Mouse (Mus musculus) embryonic facial prominence, embryonic 12.5 days (tissue): ENCODE data around the gene Efcab10. TPM values are rescaled to one million over a fixed set of nuclear protein-coding genes. Genes with fewer than 3 reads are reported as not detected.

Experiments used
- ATAC-seq: fragments of 200-750 bp; cut with Nextera tagmentation; 2 replicates; pipeline ENCODE4 v1.8.0; 2017; ENCODE audit not compliant: insufficient number of reproducible peaks, insufficient read depth, low FRiP score, low TSS enrichment
- H3K27ac ChIP-seq: fragments of 300-500 bp; sonication (generic); 2 replicates; pipeline ENCODE4 v1.5.1; 2016; ENCODE audit warnings: mild to moderate bottlenecking
- H3K27me3 ChIP-seq: fragments of 300-500 bp; sonication (generic); 2 replicates; pipeline ENCODE4 v1.6.1; 2016; ENCODE audit warnings: mild to moderate bottlenecking, moderate library complexity
- H3K36me3 ChIP-seq: fragments of 300-500 bp; sonication (generic); 2 replicates; pipeline ENCODE4 v1.6.1; 2016; ENCODE audit warnings: mild to moderate bottlenecking
- H3K4me1 ChIP-seq: fragments of 300-500 bp; sonication (generic); 2 replicates; pipeline ENCODE4 v1.6.1; 2016
- H3K4me2 ChIP-seq: fragments of 300-500 bp; sonication (generic); replicated peaks from 2 replicates; pipeline ENCODE4 v1.6.1; 2016; ENCODE audit warnings: mild to moderate bottlenecking, moderate library complexity
- H3K4me3 ChIP-seq: fragments of 300-500 bp; sonication (generic); 2 replicates; pipeline ENCODE4 v1.5.1; 2016; ENCODE audit warnings: mild to moderate bottlenecking
- H3K9ac ChIP-seq: fragments of 300-500 bp; sonication (generic); 2 replicates; pipeline ENCODE4 v1.6.1; 2016; ENCODE audit warnings: mild to moderate bottlenecking, moderate library complexity
- H3K9me3 ChIP-seq: fragments of 300-500 bp; sonication (generic); 2 replicates; pipeline ENCODE4 v1.6.1; 2016; ENCODE audit warnings: mild to moderate bottlenecking, moderate library complexity
- WGBS: fragments of 180-500 bp; shearing (Covaris S2); methylation state at CpG from one replicate; pipeline ENCODE4 v1.1.7; 2016; 5-methylcytosine and 5-hydroxymethylcytosine counted together
- polyA plus RNA-seq: library from polyadenylated mRNA; unstranded; fragments of >200 nt; fragmentation: Nextera tagmentation; extraction: Ambion mirVana; gene quantifications from 2 replicates; pipeline ENCODE4 v1.2.1, GENCODE M21; 2016

The Efcab10 gene
- polyA plus RNA-seq, 1 experiment from 2014 or later: 0.42 TPM

DNA sequence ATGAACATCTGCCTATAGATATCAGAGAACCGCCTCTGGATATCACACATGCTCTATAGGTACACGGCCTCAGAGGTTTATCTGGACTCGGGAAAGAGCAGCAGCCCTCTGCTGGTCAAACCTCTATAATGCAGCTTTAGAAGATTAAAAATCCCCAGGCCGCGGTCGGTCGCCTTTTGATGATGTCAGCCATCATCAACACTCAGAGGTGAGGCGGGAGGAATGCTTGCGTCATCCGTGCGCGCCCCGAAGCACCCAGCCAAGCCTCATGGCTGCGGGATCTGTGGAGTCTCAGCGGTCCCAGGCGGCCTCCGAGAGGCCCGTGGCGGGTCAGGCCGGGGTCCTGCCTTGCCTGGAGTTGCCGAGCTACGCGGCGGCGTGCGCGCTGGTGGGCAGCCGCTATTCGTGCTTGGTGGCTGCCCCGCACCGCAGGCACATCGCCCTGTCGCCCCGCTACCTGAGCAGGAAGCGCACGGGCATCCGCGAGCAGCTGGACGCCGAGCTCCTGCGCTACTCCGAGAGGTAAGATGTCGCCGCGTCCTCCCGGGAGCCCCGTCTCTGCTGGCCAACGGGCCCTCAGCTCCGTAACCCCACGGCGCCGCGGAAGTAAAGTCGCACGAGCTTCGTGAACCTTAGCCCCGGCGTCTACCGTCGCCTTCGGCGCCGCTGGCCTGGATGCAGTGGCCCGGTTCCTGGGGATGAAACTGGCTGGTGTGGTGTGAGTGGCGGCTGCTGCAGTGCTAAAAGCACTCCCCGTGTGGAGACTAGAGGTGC, 34.9 kb downstream of the Efcab10 start, which contains the start of gene Twistnb:
Twistnb (plus strand) TSS at position 249 of the 774 bp plus-strand sequence.
- Histone ChIP-seq H3K9me3 (no peaks in the 10 kb centered on the region), H3K27me3 (no peaks in the 10 kb centered on the region), H3K4me1 (peaks cover 5% of the 10 kb centered on the region), H3K4me2 (peak within 1 kb of the TSS; percentile 73), H3K9ac (peak within 1 kb of the TSS; percentile 82), H3K4me3 (peak within 1 kb of the TSS; percentile 91), H3K27ac (peak within 1 kb of the TSS; percentile 76), H3K36me3 (0 out of 2 replicates have a peak, but pooled peaks cover 5% of the 10 kb centered on the region)
- under 1% methylated on average over 66 of the region's 66 CpGs for WGBS
- ATAC-seq: peak; percentile 91

DNA sequence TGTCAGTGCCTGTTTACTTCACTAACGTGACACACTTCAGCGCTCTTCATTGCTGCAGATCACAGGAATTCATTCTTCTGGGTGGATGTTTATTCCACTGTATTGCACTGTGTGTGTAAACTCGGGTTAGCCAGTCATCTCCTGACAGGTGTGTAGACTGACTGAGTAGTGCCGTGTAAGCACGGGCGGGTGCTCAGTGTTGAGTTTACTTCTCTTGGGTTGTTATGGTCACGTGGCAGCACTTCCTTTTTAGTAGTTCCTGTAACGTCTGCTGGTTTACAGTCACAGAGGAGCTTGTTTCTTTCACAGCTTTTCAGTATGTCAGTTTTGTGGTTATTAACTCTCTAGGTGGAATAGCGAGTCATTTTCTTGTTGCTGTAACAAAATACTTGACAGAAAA, 39.2 kb downstream of the Efcab10 start:
- Histone ChIP-seq H3K4me2 (no peak overlapping the region), H3K9ac (no peak overlapping the region), H3K27me3 (no peaks in the 10 kb centered on the region), H3K9me3 (no peaks in the 10 kb centered on the region), H3K4me1 (peaks cover 5% of the 10 kb centered on the region), H3K36me3 (0 out of 2 replicates have a peak, but pooled peaks cover 5% of the 10 kb centered on the region), H3K4me3 (no peak overlapping the region), H3K27ac (no peak overlapping the region)
- 89% methylated on average over 9 of the region's 9 CpGs for WGBS
- no peak for ATAC-seq

DNA sequence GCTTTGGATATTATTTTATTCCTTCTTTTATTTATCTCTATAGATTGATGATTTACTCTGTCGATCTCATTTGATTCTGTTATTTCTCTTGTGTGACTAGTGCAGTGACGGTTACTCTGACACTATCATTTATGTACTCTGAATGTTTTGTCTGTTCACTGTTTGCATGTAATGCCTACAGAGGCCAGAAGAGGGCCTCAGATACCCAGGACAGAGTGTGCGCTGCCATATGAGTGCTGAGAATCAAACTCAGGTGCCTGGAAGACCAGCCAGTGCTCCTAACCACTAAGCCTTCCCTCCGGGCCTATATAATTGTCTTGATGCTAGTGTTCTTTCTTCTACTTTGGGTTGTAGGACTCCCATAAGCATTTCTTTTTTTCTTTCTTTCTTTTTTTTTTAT, 40.1 kb downstream of the Efcab10 start:
- H3K4me2 ChIP-seq: no peak overlapping the region
- H3K27ac ChIP-seq: no peak overlapping the region
- whole genome bisulfite sequencing: 95% methylated on average over 4 of the region's 4 CpGs
- no peak overlapping the region for H3K4me3 ChIP-seq
- H3K9me3 ChIP-seq: no peaks in the 10 kb centered on the region
- H3K4me1 ChIP-seq: peaks cover 5% of the 10 kb centered on the region
- H3K27me3 ChIP-seq: no peaks in the 10 kb centered on the region
- no peak overlapping the region for H3K9ac ChIP-seq
- no peak for ATAC-seq
- H3K36me3 ChIP-seq: peaks cover 11% of the 10 kb centered on the region

Other genes with a start within 250 kb of the Efcab10 start
- 10.9 and 13.9 TPM in 2 replicates for gene Atxn7l1, start 247.2 kb upstream of the Efcab10 start, polyA plus RNA-seq
- 60.8 and 67.1 TPM in 2 replicates for gene Twistnb, start 34.8 kb downstream of the Efcab10 start, polyA plus RNA-seq